Mouse (Mus musculus) heart, adult 2 months (tissue): ENCODE measurements at regions not wholly inside any gene's neighbourhood (a gene's known extent, or its start where the extent isn't known, plus 50 kb on each side); places are given as distances from the start of the nearest gene placed in this dataset.

ENCODE experiments used
- DNase-seq, 2 experiments: peaks; one replicate each; pipeline ENCODE4 v3.0.0; 2021
- H3K27ac ChIP-seq: fragments of 200-600 bp; 2 replicates; pipeline ENCODE4 v1.8.1; 2022
- H3K27me3 ChIP-seq: fragments of 200-500 bp; 2 replicates; pipeline ENCODE4 v1.6.1; 2012; ENCODE audit warnings: mild to moderate bottlenecking, low read length, inconsistent platforms, mixed read lengths; ENCODE audit not compliant: control insufficient read depth, insufficient read depth
- H3K36me3 ChIP-seq: fragments of 200-500 bp; 2 replicates; pipeline ENCODE4 v1.6.1; 2012; ENCODE audit warnings: low read length, inconsistent platforms; ENCODE audit not compliant: control insufficient read depth, insufficient read depth
- H3K4me1 ChIP-seq: fragments of 200-500 bp; 2 replicates; pipeline ENCODE4 v1.6.1; 2011; ENCODE audit warnings: low read length; ENCODE audit not compliant: control insufficient read depth, insufficient read depth
- H3K4me3 ChIP-seq: fragments of 200-600 bp; 2 replicates; pipeline ENCODE4 v1.8.1; 2022
- H3K79me2 ChIP-seq: fragments of 200-500 bp; replicated peaks from 2 replicates; pipeline ENCODE4 v1.6.1; 2012; ENCODE audit warnings: mild to moderate bottlenecking, inconsistent platforms, low read length, moderate library complexity, mixed read lengths; ENCODE audit not compliant: control insufficient read depth, insufficient read depth
- H3K9ac ChIP-seq: fragments of 200-500 bp; 2 replicates; pipeline ENCODE4 v1.6.1; 2012; ENCODE audit warnings: low read depth, mild to moderate bottlenecking, control low read depth, inconsistent platforms, low read length, mixed read lengths
- CTCF ChIP-seq: fragments of 200-600 bp; IDR thresholded peaks from 2 replicates; pipeline ENCODE4 v1.8.1; 2022; ENCODE audit warnings: antibody characterized with exemption, mild to moderate bottlenecking, moderate library complexity
- EP300 ChIP-seq: fragments of 200-500 bp; IDR thresholded peaks from 2 replicates; pipeline ENCODE4 v1.6.1; 2011; ENCODE audit warnings: low read depth, low read length, control low read depth; ENCODE audit not compliant: insufficient read depth
- POLR2A ChIP-seq: fragments of 200-500 bp; IDR thresholded peaks from 2 replicates; pipeline ENCODE4 v1.6.1; 2011; ENCODE audit warnings: mild to moderate bottlenecking, low read depth, low read length, control low read depth; ENCODE audit not compliant: insufficient read depth
- WGBS: fragments of 180-500 bp; shearing (Covaris S2); methylation state at CpG from one replicate; pipeline ENCODE4 v1.1.7; 2018; 5-methylcytosine and 5-hydroxymethylcytosine counted together
- intact Hi-C: fragments of 180-260 bp; cut with DNase I; formaldehyde crosslinking; loops from one replicate; pipeline ENCODE4 v1.15.1; 2025

GRCm38 (mm10) chr1:186250316-186250715 is 133.2 kb upstream of the Lyplal1 start:
- WGBS = 35% methylated on average over 4 of the region's 4 CpGs
- H3K9ac ChIP-seq = no peak overlapping the region
- H3K27ac ChIP-seq = no peak overlapping the region

GRCm38 (mm10) chr1:186249214-186249613 is 132.1 kb upstream of the Lyplal1 start:
- no peak for TF ChIP-seq EP300
- WGBS = 83% methylated on average over 4 of the region's 4 CpGs
- H3K27ac ChIP-seq = no peak overlapping the region

More at GRCm38 (mm10) chr1:186250316-186250715, 133.2 kb upstream of the Lyplal1 start:
- Histone ChIP-seq H3K4me1 (peaks cover 1% of the 10 kb centered on the region), H3K27me3 (no peaks in the 10 kb centered on the region), H3K79me2 (no peaks in the 10 kb centered on the region), H3K36me3 (no peaks in the 10 kb centered on the region), H3K4me3 (no peak overlapping the region)
- intact Hi-C loops = loop anchor here (2.0 kb wide), 1 partner anchor 42 kb away; no protein-coding TSS in a partner anchor
- TF ChIP-seq CTCF (no peak), EP300 (no peak), POLR2A (no peak)
- DNase-seq = peak in 1 of 2 experiments; percentile 41

GRCm38 (mm10) chr1:186245723-186246440 is 128.8 kb upstream of the Lyplal1 start:
- no peak overlapping the region for H3K9ac ChIP-seq
- no peaks in the 10 kb centered on the region for H3K79me2 ChIP-seq
- no peaks in the 10 kb centered on the region for H3K36me3 ChIP-seq
- no peak for DNase-seq
- intact Hi-C loops = no loop called here
- TF ChIP-seq CTCF (no peak), EP300 (no peak), POLR2A (no peak)
- H3K4me1 ChIP-seq = peaks cover 1% of the 10 kb centered on the region
- H3K27me3 ChIP-seq = no peaks in the 10 kb centered on the region
- H3K4me3 ChIP-seq = no peak overlapping the region
- 70% methylated on average over 7 of the region's 7 CpGs for WGBS
- no peak overlapping the region for H3K27ac ChIP-seq

More at GRCm38 (mm10) chr1:186249214-186249613, 132.1 kb upstream of the Lyplal1 start:
- intact Hi-C loops = no loop called here
- H3K36me3 ChIP-seq = no peaks in the 10 kb centered on the region
- no peaks in the 10 kb centered on the region for H3K79me2 ChIP-seq
- H3K4me3 ChIP-seq = no peak overlapping the region
- H3K4me1 ChIP-seq = peaks cover 1% of the 10 kb centered on the region
- DNase-seq = no peak
- no peak overlapping the region for H3K9ac ChIP-seq
- no peaks in the 10 kb centered on the region for H3K27me3 ChIP-seq

- intact Hi-C loops = loop anchor here (2.0 to 5.0 kb wide), 2 partner anchors 141 to 472 kb away; no protein-coding TSS in a partner anchor
- 91% methylated on average over 2 of the region's 2 CpGs for WGBS
- peak in 1 of 2 experiments; percentile 46 for DNase-seq
- Histone ChIP-seq H3K9ac (no peak overlapping the region), H3K4me1 (no peaks in the 10 kb centered on the region), H3K27me3 (no peaks in the 10 kb centered on the region), H3K79me2 (no peaks in the 10 kb centered on the region), H3K36me3 (no peaks in the 10 kb centered on the region), H3K27ac (no peak overlapping the region), H3K4me3 (no peak overlapping the region)
- TF ChIP-seq EP300 (no peak), CTCF (peak; percentile 70)
These were observed 124.0 kb upstream of the Lyplal1 start for GRCm38 (mm10) chr1:186241112-186241511.

- Histone ChIP-seq H3K79me2 (no peaks in the 10 kb centered on the region), H3K27me3 (no peaks in the 10 kb centered on the region), H3K27ac (no peak overlapping the region), H3K9ac (no peak overlapping the region), H3K36me3 (no peaks in the 10 kb centered on the region), H3K4me3 (no peak overlapping the region), H3K4me1 (no peaks in the 10 kb centered on the region)
- DNase-seq = no peak
- 77% methylated on average over 6 of the region's 6 CpGs for WGBS
- no peak for TF ChIP-seq EP300
- intact Hi-C loops = no loop called here
These were observed 120.4 kb upstream of the Lyplal1 start for GRCm38 (mm10) chr1:186237556-186237955.

GRCm38 (mm10) chr1:186236267-186237020 is 119.3 kb upstream of the Lyplal1 start:
- H3K27ac ChIP-seq = peak overlapping the region; percentile 20; the same call in 1 of the 2 replicates
- no peak overlapping the region for H3K9ac ChIP-seq
- no peak overlapping the region for H3K4me3 ChIP-seq
- no peaks in the 10 kb centered on the region for H3K27me3 ChIP-seq
- no peaks in the 10 kb centered on the region for H3K4me1 ChIP-seq
- intact Hi-C loops = no loop called here
- H3K79me2 ChIP-seq = no peaks in the 10 kb centered on the region
- H3K36me3 ChIP-seq = no peaks in the 10 kb centered on the region
- no peak for DNase-seq
- no peak for TF ChIP-seq POLR2A
- no peak for TF ChIP-seq EP300
- no peak for TF ChIP-seq CTCF
- WGBS = 67% methylated on average over 7 of the region's 7 CpGs
